Mouse (Mus musculus) thymus, postnatal 10 days (tissue): ENCODE data around the gene Kcnk4.

Experiments used
- DNase-seq, 2 experiments: peaks; one replicate each; pipeline ENCODE4 v3.0.0; 2021; ENCODE audit warnings: low spot score in 2 of 2

Kcnk4 gene

GRCm38 (mm10) chr19:6934195-6934977, at the start of gene Kcnk4:
Gene Kcnk4, minus strand, starts transcription at chr19:6934515.
- DNase-seq, result no peak

DNA sequence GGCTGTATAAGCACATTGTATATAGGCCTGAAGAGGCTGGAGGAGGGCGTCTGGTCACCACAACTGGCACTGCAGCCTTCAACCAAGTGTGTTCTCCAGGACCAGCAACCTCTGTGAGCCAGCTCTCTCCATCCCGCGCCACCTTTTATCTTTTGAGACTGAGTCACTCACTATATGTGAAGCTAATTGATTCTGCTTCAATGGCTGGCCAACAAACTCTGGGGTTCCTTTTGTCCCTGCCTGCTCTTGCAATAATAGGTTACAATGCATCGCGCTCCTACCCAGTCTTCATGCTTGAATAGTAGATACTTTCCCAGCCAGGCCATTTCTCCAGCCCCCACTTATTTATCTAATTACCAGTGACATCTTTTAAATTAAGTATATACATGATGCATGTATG, 49.3 kb upstream of the Kcnk4 start:
- DNase-seq, result no peak

GRCm38 (mm10) chr19:6981465-6981864, 47.1 kb upstream of the Kcnk4 start:
- DNase-seq, result no peak

DNA sequence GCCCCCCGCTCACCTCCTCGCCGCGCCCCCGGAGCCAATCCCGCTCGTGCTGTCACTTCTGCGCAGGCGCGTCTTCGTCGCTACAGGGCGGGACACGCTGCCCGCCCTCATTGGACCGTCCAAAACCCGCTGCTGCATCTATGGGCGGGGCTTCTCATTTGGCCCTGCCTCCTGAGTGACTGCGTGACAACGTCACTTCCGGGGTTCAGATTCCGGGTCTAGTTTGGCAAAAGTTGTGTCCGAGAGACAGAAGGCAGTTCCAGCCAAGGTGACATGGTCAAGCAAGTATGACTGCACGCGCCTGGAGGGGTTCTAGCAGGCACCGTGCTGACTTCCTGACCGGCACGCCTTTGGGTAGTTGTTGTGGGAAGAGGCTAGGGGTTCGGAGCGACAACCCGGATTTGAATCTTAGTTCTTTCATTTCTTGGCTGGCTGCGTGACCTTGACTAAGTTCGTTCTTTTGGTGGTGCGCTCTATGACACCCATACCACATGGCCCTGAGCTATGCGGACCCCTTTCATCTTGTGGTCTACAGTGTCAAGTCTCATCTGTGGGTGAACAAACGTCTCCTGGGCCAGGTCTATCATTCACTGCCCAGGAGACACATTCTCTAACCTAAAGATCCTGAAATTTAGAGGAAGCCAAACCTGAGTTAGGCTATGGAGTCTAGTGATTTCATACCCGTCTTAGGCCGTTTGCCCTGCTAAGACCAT, 46.2 kb upstream of the Kcnk4 start, which contains the start of gene Fkbp2:
Fkbp2 (minus strand) TSS at position 121 of the 713 bp plus-strand sequence.
- DNase-seq, result peak; percentile 98

GRCm38 (mm10) chr19:6979486-6980380, 45.4 kb upstream of the Kcnk4 start:
- DNase-seq, result peak; percentile 99 to 100

- DNase-seq, result peak in 1 of 2 experiments; percentile 42
These were observed 44.7 kb upstream of the Kcnk4 start for GRCm38 (mm10) chr19:6979001-6979479.

DNA sequence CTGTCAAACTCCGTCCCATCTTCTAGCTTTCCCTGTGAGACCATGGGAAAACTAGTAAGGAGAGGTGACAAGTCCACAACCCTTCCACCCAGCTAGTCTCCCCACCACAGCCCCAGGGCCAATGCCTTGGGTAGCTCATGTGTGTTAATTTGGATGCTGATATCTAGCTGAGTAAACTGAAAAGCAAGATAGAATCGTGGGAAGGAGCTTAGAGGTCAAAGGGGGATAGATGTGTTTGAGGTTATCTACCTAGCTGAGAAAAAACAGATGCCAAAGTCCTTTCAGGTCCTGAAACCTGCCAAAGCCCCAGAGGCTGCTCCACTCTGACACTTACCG, 44.3 kb upstream of the Kcnk4 start:
- no peak for DNase-seq

- no peak for DNase-seq
These were observed 43.7 kb upstream of the Kcnk4 start for GRCm38 (mm10) chr19:6977759-6978638.

DNA sequence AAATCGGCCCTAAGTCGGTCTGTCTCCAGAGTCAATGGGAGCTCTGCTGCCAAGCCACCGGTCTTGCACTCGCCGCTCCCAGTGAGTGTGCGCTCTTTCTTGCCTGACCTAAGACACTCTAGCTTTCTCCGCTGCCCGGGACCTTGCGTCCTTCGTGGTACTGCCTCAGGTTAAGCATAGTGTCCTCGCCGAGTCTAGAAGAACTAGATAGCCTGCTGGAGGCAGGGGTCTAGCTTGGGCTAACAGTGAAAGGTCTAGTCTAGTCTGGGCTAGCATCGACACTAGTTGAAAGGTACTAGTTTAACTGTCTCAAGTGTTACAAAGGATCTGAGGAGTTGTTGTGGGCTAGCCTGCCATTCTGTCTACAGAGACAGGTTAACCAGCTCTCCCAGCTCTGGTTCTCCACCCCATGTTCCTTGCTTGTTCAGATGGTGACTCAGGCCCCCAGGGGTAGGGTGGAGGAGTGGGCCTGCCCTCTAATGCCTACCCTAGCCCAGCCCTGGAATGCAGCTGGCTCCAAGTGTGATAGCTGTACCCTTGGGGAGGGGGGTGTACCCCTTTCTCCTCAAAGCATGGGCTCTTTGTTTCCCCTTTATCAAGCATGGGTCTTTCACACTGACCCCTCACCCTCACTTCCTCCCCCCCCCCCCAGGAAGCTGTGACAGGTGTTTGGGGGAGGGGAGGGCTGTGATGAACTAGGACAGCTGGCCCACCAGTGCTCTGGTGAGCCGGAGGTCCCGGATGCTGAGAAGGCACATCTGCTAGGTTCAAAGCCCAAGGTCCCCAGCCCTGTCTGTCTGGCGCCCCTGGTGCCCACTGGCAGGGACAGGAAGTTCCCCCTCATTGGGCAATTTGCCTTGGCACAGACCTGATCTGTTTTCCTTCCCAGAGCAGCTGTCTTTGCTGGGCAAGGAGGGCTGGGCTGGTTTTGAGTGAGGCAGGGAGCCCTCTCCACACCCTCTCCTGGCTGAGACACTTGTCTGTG, 41.5 kb upstream of the Kcnk4 start, which contains the start of gene Plcb3:
Plcb3 (minus strand) TSS at position 934 of the 985 bp plus-strand sequence.
- peak; percentile 88 to 94 for DNase-seq

- DNase-seq, result peak; percentile 81 to 83
These were observed 40.2 kb upstream of the Kcnk4 start, which contains the start of gene Ppp1r14b for GRCm38 (mm10) chr19:6974211-6975205. Gene Ppp1r14b, plus strand, starts transcription at chr19:6974968.

- no peak for DNase-seq
These were observed 39.4 kb upstream of the Kcnk4 start for GRCm38 (mm10) chr19:6973581-6974190.

- DNase-seq, result no peak
These were observed 38.1 kb upstream of the Kcnk4 start for GRCm38 (mm10) chr19:6972247-6972917.

DNA sequence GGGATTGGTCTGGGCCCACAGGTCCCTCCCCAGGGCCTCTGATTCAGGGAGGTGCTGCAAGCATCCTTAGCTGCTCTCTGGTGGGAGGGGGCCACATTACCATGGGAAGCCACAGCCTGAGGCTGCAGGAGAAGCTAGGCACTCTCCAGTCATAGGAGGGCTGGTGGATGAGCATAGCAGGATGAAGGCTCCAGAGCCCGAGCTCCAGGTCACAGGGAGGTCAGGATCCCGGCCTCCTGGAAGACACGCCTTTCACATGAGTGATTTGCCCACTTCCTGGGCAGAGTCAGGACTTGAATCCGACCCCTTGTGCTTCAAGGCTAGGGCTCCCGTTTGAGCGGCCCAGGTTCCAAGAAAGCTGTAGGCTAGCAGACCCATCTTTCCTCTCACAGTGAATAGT, 37.3 kb upstream of the Kcnk4 start:
- DNase-seq, result no peak

DNA sequence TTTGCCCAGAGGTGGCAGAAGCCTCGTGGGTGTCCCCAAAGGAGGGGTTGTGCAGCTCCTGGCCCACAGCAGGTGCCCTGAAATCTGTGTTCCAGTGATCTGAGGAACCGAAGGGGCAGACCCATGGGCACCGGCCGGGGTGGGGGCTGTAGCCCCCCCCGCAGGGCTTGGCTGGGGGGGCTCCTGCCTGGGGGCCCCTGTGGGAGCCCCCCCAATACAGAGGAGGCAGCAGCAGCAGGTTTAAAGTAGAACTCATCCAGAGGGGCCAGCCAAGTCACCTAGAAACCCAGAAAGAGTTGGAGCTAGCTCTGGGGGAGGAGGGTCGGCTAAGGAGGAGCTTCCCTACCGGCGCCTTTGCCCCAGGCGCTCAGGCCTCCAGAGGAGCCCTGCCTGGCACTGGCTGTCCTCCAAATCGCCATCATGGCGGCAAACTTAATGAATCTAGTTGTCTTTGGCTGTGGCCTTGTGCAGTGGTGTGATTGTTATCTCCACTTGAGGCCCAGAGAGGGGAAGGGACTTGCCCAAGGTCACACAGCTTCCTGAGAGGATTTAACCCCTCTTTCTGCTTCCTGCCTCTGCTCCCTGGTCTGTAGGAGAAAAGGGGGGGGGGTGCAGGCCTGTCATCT, 36.3 kb upstream of the Kcnk4 start:
- no peak for DNase-seq

DNA sequence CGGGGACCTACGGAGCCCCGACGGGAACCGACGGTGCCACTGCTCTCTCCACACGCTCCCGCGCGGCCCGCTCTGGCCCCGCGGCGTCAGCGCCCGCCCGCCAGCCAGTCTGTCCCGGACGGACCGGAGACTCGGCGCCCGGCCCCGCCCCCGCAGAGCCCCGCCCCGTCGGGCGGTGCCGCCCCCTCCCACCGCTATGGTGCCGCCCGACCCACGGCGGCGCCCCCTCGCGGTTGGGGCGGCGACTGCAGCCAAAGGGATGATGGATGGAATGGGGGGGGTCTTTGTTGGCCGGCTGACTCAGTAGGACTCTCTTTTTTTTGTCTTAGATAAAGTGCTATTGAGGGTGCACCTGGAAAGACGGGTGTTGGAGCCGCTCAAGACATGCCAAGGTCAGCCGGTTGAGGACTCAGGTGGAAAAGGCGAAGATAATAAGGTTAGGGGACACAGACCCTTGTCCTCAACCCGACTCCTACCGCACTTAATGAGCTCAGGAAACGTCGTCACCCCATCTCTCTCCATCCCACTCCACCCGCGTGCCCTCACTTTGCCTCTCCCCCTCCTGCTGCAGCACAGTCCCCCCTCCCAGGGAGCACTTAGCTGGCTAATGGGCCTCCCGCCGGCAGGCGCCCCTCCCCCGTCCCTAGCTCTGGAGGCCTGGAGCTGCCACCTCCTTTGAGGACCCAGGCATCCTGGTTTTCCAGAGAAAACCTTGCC, 35.5 kb upstream of the Kcnk4 start:
- peak in 1 of 2 experiments; percentile 74 for DNase-seq

DNA sequence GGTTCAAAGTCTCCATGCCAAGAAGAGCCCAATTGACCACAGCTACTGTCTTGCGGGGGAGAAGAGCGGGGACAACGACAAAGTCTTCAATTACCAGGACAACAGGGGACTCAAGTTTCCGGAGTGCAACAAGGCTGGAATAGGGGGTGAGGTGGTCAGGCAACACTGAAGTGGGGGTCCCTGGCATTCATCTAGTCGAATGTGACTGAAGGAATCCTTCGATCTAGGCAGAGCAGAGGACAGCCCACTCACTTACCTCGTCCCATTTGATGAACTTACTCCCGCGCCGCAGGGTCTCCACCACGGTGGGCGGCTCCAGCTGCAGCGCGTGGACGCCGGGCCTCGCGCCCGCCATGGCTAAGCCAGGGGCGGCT, 35.0 kb upstream of the Kcnk4 start:
- DNase-seq, result no peak
